Mouse (Mus musculus) MEL (cell line): ENCODE results near the gene Mst1. TPM values are rescaled to one million over a fixed set of nuclear protein-coding genes. Genes with fewer than 3 reads are reported as not detected.

Experiments used
- DNase-seq: peaks from one replicate; pipeline ENCODE4 v3.0.0; 2011; ENCODE audit warnings: low read depth, low spot score
- H3K27ac ChIP-seq: 2 replicates; pipeline ENCODE4 v1.5.1; 2012; ENCODE audit warnings: low read depth, mild to moderate bottlenecking, control low read depth, low read length, moderate library complexity; ENCODE audit not compliant: control insufficient read depth
- H3K27me3 ChIP-seq, 2 experiments: fragments of 150-350 bp in 1 of 2; sonication (generic) in 1 of 2; 2 replicates each; pipeline ENCODE4 v1.6.1; 2012; ENCODE audit warnings: low read length in 2 of 2, mild to moderate bottlenecking in 2 of 2, improper control_type of control experiment in 1 of 2, moderate library complexity in 1 of 2; ENCODE audit not compliant: insufficient read depth in 2 of 2, control insufficient read depth in 1 of 2
- H3K36me3 ChIP-seq, 2 experiments: 2 replicates each; pipeline ENCODE4 v1.6.1; 2012 to 2014; ENCODE audit warnings: low read length in 2 of 2, improper control_type of control experiment in 1 of 2, inconsistent platforms in 1 of 2, mild to moderate bottlenecking in 1 of 2; ENCODE audit not compliant: insufficient read depth in 2 of 2, control insufficient read depth in 1 of 2
- H3K4me1 ChIP-seq, 2 experiments: fragments of 150-350 bp in 1 of 2; sonication (generic) in 1 of 2; 2 replicates each; pipeline ENCODE4 v1.6.1; 2012; ENCODE audit warnings: low read length in 2 of 2, improper control_type of control experiment in 1 of 2, mild to moderate bottlenecking in 1 of 2; ENCODE audit not compliant: insufficient read depth in 2 of 2, control insufficient read depth in 1 of 2
- H3K4me3 ChIP-seq, 2 experiments: fragments of 150-350 bp in 1 of 2; sonication (generic) in 1 of 2; 2 replicates each; pipeline ENCODE4 v1.5.1; 2012; ENCODE audit warnings: low read depth in 2 of 2, low read length in 2 of 2, mild to moderate bottlenecking in 2 of 2, moderate library complexity in 2 of 2, control low read depth in 1 of 2, improper control_type of control experiment in 1 of 2; ENCODE audit not compliant: control insufficient read depth in 1 of 2, insufficient read depth in 1 of 2
- H3K79me2 ChIP-seq: 2 replicates; pipeline ENCODE4 v1.6.1; 2012; ENCODE audit warnings: mild to moderate bottlenecking, low read length, moderate library complexity; ENCODE audit not compliant: control insufficient read depth, poor library complexity, insufficient read depth
- H3K9ac ChIP-seq: 2 replicates; pipeline ENCODE4 v1.6.1; 2012; ENCODE audit warnings: low read depth, mild to moderate bottlenecking, control low read depth, low read length, moderate library complexity; ENCODE audit not compliant: control insufficient read depth, poor library complexity, severe bottlenecking
- H3K9me3 ChIP-seq: fragments of 150-350 bp; sonication (generic); replicated peaks from 2 replicates; pipeline ENCODE4 v1.6.1; 2012; ENCODE audit warnings: mild to moderate bottlenecking, low read length, improper control_type of control experiment, moderate library complexity; ENCODE audit not compliant: insufficient read depth
- BHLHE40 ChIP-seq: IDR thresholded peaks from 2 replicates; pipeline ENCODE4 v1.6.1; 2012; ENCODE audit warnings: low read depth, mild to moderate bottlenecking, inconsistent platforms, low read length, improper control_type of control experiment, borderline replicate concordance
- CTCF ChIP-seq, 3 experiments: IDR thresholded peaks in 2 of 3; conservative IDR thresholded peaks in 1 of 3; 2 replicates each; pipeline ENCODE4 v1.5.1; 2011 to 2012; ENCODE audit warnings: low read length in 3 of 3, low read depth in 2 of 3, mild to moderate bottlenecking in 2 of 3, improper control_type of control experiment in 1 of 3, inconsistent platforms in 1 of 3, mixed read lengths in 1 of 3, moderate library complexity in 1 of 3; ENCODE audit not compliant: control insufficient read depth in 1 of 3, insufficient read depth in 1 of 3, poor library complexity in 1 of 3, severe bottlenecking in 1 of 3
- E2F4 ChIP-seq: IDR thresholded peaks from 2 replicates; pipeline ENCODE4 v1.6.1; 2011; ENCODE audit warnings: low read depth, low read length, improper control_type of control experiment, borderline replicate concordance
- ELF1 ChIP-seq: IDR thresholded peaks from 2 replicates; pipeline ENCODE4 v1.6.1; 2014; ENCODE audit warnings: low read depth, mild to moderate bottlenecking, inconsistent platforms, low read length, improper control_type of control experiment, moderate library complexity
- ETS1 ChIP-seq: IDR thresholded peaks from 2 replicates; pipeline ENCODE4 v1.6.1; 2012; ENCODE audit warnings: low read depth, mild to moderate bottlenecking, inconsistent platforms, low read length, improper control_type of control experiment, moderate library complexity
- GATA1 ChIP-seq: IDR thresholded peaks from 2 replicates; pipeline ENCODE4 v1.6.1; 2011; ENCODE audit warnings: low read depth, low read length, improper control_type of control experiment
- HCFC1 ChIP-seq: IDR thresholded peaks from 2 replicates; pipeline ENCODE4 v1.6.1; 2012; ENCODE audit warnings: low read depth, mild to moderate bottlenecking, inconsistent platforms, low read length, improper control_type of control experiment, moderate library complexity
- JUND ChIP-seq: IDR thresholded peaks from 2 replicates; pipeline ENCODE4 v1.6.1; 2011; ENCODE audit warnings: low read depth, mild to moderate bottlenecking, improper control_type of control experiment, low read length
- KAT2A ChIP-seq: conservative IDR thresholded peaks from 2 replicates; pipeline ENCODE4 v1.6.1; 2012; ENCODE audit warnings: low read depth, low read length, improper control_type of control experiment, inconsistent platforms
- MAX ChIP-seq: IDR thresholded peaks from 2 replicates; pipeline ENCODE4 v1.6.1; 2011; ENCODE audit warnings: low read length, improper control_type of control experiment
- MEF2A ChIP-seq: IDR thresholded peaks from 2 replicates; pipeline ENCODE4 v1.6.1; 2014; ENCODE audit warnings: low read depth, mild to moderate bottlenecking, inconsistent platforms, low read length, improper control_type of control experiment; ENCODE audit not compliant: poor library complexity, insufficient replicate concordance, severe bottlenecking; ENCODE audit errors: extremely low read depth
- MXI1 ChIP-seq: IDR thresholded peaks from 2 replicates; pipeline ENCODE4 v1.6.1; 2011; ENCODE audit warnings: mild to moderate bottlenecking, low read depth, low read length, improper control_type of control experiment
- MYB ChIP-seq: IDR thresholded peaks from 2 replicates; pipeline ENCODE4 v1.6.1; 2011; ENCODE audit warnings: mild to moderate bottlenecking, low read depth, low read length, improper control_type of control experiment
- POLR2A ChIP-seq, 2 experiments: IDR thresholded peaks; 2 replicates each; pipeline ENCODE4 v1.6.1; 2011 to 2012; ENCODE audit warnings: low read length in 2 of 2, mild to moderate bottlenecking in 2 of 2, control low read depth in 1 of 2, improper control_type of control experiment in 1 of 2, low read depth in 1 of 2, moderate library complexity in 1 of 2; ENCODE audit not compliant: control insufficient read depth in 1 of 2, insufficient read depth in 1 of 2, poor library complexity in 1 of 2
- POLR2AphosphoS2 ChIP-seq: IDR thresholded peaks from 2 replicates; pipeline ENCODE4 v1.6.1; 2011; ENCODE audit warnings: low read length, improper control_type of control experiment
- POLR2AphosphoS5 ChIP-seq: IDR thresholded peaks from 2 replicates; pipeline ENCODE4 v1.6.1; 2012; ENCODE audit warnings: low read depth, borderline replicate concordance, mild to moderate bottlenecking, inconsistent platforms, low read length, moderate library complexity, mixed read lengths
- RAD21 ChIP-seq: IDR thresholded peaks from 2 replicates; pipeline ENCODE4 v1.6.1; 2011; ENCODE audit warnings: mild to moderate bottlenecking, low read depth, low read length, improper control_type of control experiment
- RCOR1 ChIP-seq: IDR thresholded peaks from 2 replicates; pipeline ENCODE4 v1.6.1; 2012; ENCODE audit warnings: low read depth, mild to moderate bottlenecking, inconsistent platforms, low read length, improper control_type of control experiment
- SIN3A ChIP-seq: IDR thresholded peaks from 2 replicates; pipeline ENCODE4 v1.6.1; 2012; ENCODE audit warnings: low read length, improper control_type of control experiment, inconsistent platforms
- SMC3 ChIP-seq: IDR thresholded peaks from 2 replicates; pipeline ENCODE4 v1.6.1; 2011; ENCODE audit warnings: low read depth, low read length, improper control_type of control experiment
- TAL1 ChIP-seq: IDR thresholded peaks from 2 replicates; pipeline ENCODE4 v1.6.1; 2012; ENCODE audit warnings: mild to moderate bottlenecking, inconsistent platforms, low read length, moderate library complexity, mixed read lengths
- TBP ChIP-seq: IDR thresholded peaks from 2 replicates; pipeline ENCODE4 v1.8.0; 2011; ENCODE audit warnings: low read depth, low read length, improper control_type of control experiment
- USF2 ChIP-seq, 2 experiments: IDR thresholded peaks; 2 replicates each; pipeline ENCODE4 v1.6.1; 2011 to 2012; ENCODE audit warnings: improper control_type of control experiment in 2 of 2, low read length in 2 of 2, borderline replicate concordance in 1 of 2, inconsistent platforms in 1 of 2, low read depth in 1 of 2, mild to moderate bottlenecking in 1 of 2; ENCODE audit not compliant: insufficient read depth in 1 of 2
- ZC3H11A ChIP-seq: IDR thresholded peaks from 2 replicates; pipeline ENCODE4 v1.6.1; 2012; ENCODE audit warnings: low read depth, mild to moderate bottlenecking, inconsistent platforms, low read length, improper control_type of control experiment
- ZKSCAN1 ChIP-seq: IDR thresholded peaks from 2 replicates; pipeline ENCODE4 v1.6.1; 2012; ENCODE audit warnings: low read depth, mild to moderate bottlenecking, inconsistent platforms, low read length, improper control_type of control experiment, moderate library complexity
- ZMIZ1 ChIP-seq: IDR thresholded peaks from 2 replicates; pipeline ENCODE4 v1.6.1; 2012; ENCODE audit warnings: low read depth, mild to moderate bottlenecking, inconsistent platforms, low read length, improper control_type of control experiment, moderate library complexity
- ZNF384 ChIP-seq: IDR thresholded peaks from 2 replicates; pipeline ENCODE4 v1.6.1; 2012; ENCODE audit warnings: low read depth, mild to moderate bottlenecking, inconsistent platforms, low read length, improper control_type of control experiment
- polyA plus RNA-seq, 2 experiments: library from polyadenylated mRNA; stranded (reverse) in 1 of 2; unstranded in 1 of 2; fragments of >175 nt in 1 of 2; fragments of >200 nt in 1 of 2; gene quantifications; 2 replicates each; pipeline versions ENCODE4 v1.2.1 to v1.2.4; 2012; ENCODE audit warnings: low replicate concordance in 2 of 2, low read depth in 1 of 2; ENCODE audit not compliant: insufficient read length in 2 of 2, insufficient read depth in 1 of 2, missing spikeins in 1 of 2
- total RNA-seq: library from RNA; depleted of rRNA; stranded (reverse); fragments of 300-350 nt; gene quantifications from 2 replicates; pipeline ENCODE4 v1.2.3, GENCODE M21; 2012

Gene Mst1
- total and polyA plus RNA-seq, 3 experiments = 1.6 to 10.0 TPM; not detected in 1

GRCm38 (mm10) chr9:108052411-108052810 lies 27.8 kb upstream of the Mst1 start:
- Histone ChIP-seq H3K27me3 (no peaks in the 10 kb centered on the region), H3K79me2 (peaks cover 10% of the 10 kb centered on the region), H3K9me3 (no peaks in the 10 kb centered on the region), H3K27ac (no peak overlapping the region), H3K36me3 (peaks cover 0 to 4% of the 10 kb centered on the region in 2 experiments; a peak in 2 of 4 replicates), H3K9ac (no peak overlapping the region), H3K4me3 (no peak overlapping the region), H3K4me1 (peaks cover 1 to 15% of the 10 kb centered on the region in 2 experiments)
- TF ChIP-seq ZNF384 (no peak), ZMIZ1 (0 out of 2 replicates have a peak, but pooled peaks have one; percentile 14)
- no peak for DNase-seq

GRCm38 (mm10) chr9:108052885-108053664 lies 27.2 kb upstream of the Mst1 start, which contains the start of gene Amigo3:
Gene Amigo3, plus strand, starts transcription at chr9:108053159.
- H3K36me3 ChIP-seq = no peaks in the 10 kb centered on the region; a peak in 1 of 4 replicates
- H3K4me1 ChIP-seq = peaks cover 0 to 8% of the 10 kb centered on the region in 2 experiments; a peak in 3 of 4 replicates
- no peak within 1 kb of the TSS for H3K9ac ChIP-seq
- no peak within 1 kb of the TSS for H3K4me3 ChIP-seq
- H3K9me3 ChIP-seq = no peaks in the 10 kb centered on the region
- H3K79me2 ChIP-seq = peaks cover 10% of the 10 kb centered on the region
- DNase-seq = peak; percentile 97
- no peaks in the 10 kb centered on the region for H3K27me3 ChIP-seq
- TF ChIP-seq MXI1 = no peak
- peak; percentile 49; the same call in 1 of the 2 replicates for TF ChIP-seq HCFC1
- peak; percentile 23; the same call in 1 of the 2 replicates for TF ChIP-seq POLR2AphosphoS5
- no peak for TF ChIP-seq E2F4
- no peak for TF ChIP-seq KAT2A
- TF ChIP-seq USF2 (IDR thresholded peaks at IDR 0.05; ENCODE audit: borderline replicate concordance in 1 of 2, insufficient read depth in 1 of 2, low read depth in 1 of 2, low read length in 2 of 2) = no peak
- TF ChIP-seq MAX = no peak
- 0 out of 2 replicates have a peak, but pooled peaks have one; percentile 13 for TF ChIP-seq ETS1
- TF ChIP-seq MEF2A = no peak
- no peak for TF ChIP-seq MYB
- TF ChIP-seq JUND = no peak
- peak; percentile 82 to 97 (median 89) for TF ChIP-seq CTCF (IDR thresholded peaks at IDR 0.05 in 2 of 3, conservative IDR thresholded peaks at IDR 0.05 in 1 of 3; ENCODE audit: control insufficient read depth in 1 of 3, insufficient read depth in 1 of 3, low read depth in 2 of 3, low read length in 3 of 3, poor library complexity in 1 of 3, severe bottlenecking in 1 of 3)
- TF ChIP-seq ZKSCAN1 = no peak
- TF ChIP-seq ELF1 = peak; percentile 61; the same call in 1 of the 2 replicates
- no peak for TF ChIP-seq RCOR1
- TF ChIP-seq TAL1 = no peak
- no peak for TF ChIP-seq ZMIZ1
- peak; percentile 95 for TF ChIP-seq SMC3
- peak; percentile 85 for TF ChIP-seq SIN3A
- TF ChIP-seq POLR2AphosphoS2 = peak; percentile 72; the same call in 1 of the 2 replicates
- TF ChIP-seq POLR2A (IDR thresholded peaks at IDR 0.05; ENCODE audit: control insufficient read depth in 1 of 2, insufficient read depth in 1 of 2, low read depth in 1 of 2, low read length in 2 of 2, poor library complexity in 1 of 2) = peak; percentile 25 to 49; a peak in 2 of 4 replicates
- peak; percentile 86 for TF ChIP-seq RAD21
- no peak for TF ChIP-seq GATA1
- TF ChIP-seq BHLHE40 = no peak
- peak; percentile 96 for TF ChIP-seq TBP
- peak; percentile 86 for TF ChIP-seq ZC3H11A
- TF ChIP-seq, all 39 proteins: peak for 12
- no peak within 1 kb of the TSS for H3K27ac ChIP-seq
